Mouse (Mus musculus): ENCODE data around the gene Pnp2. TPM values are rescaled to one million over a fixed set of nuclear protein-coding genes. Genes with fewer than 3 reads are reported as not detected.
A peak's percentile ranks its signal among the peaks of the same experiment; 100 is the strongest.
"Not testable (repeated sequence)": the region's sequence is repeated elsewhere in the genome, so short reads cannot be mapped to it uniquely, and the experiment has no call there.

The Pnp2 gene
- polyA plus RNA-seq, 1 experiment from 2014 or later = 10.6 TPM

DNA sequence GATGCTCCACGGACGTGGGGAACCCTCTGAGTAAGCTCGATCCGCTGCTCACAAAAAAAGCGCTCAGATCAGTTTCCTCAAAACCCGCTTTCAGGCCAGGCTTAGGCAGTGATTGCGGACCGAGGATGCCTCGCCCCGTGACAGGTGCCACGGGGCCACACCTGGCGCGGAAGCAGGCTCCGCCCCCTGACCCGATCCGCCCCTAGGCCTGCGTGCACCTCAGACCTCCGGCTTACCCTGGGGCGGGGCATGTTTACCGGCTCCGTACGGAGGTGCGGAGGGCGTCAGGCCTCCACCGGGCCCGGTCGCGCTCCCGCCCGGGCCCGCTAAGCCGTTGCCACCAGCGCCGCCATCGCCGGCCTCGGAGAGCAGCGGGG lies 25.4 kb upstream of the Pnp2 start:
- Histone ChIP-seq H3K36me3 (ENCODE audit: control insufficient read depth, insufficient read depth) (peaks cover 32% of the 10 kb centered on the region), H3K27me3 (ENCODE audit: control insufficient read depth, insufficient read depth, low read depth, low read length) (no peaks in the 10 kb centered on the region), H3K27ac (ENCODE audit: low read length) (peak overlapping the region; percentile 96), H3K9me3 (replicated peaks; ENCODE audit: control insufficient read depth, low read length) (no peaks in the 10 kb centered on the region), H3K9ac (ENCODE audit: low read depth, low read length) (peak overlapping the region; percentile 97), H3K4me2 (ENCODE audit: low read depth, low read length) (peak overlapping the region; percentile 85), H3K4me3 (ENCODE audit: low read depth, low read length) (peak overlapping the region; percentile 95), H3K4me1 (ENCODE audit: control insufficient read depth, low read depth, low read length) (peaks cover 30% of the 10 kb centered on the region)
- 0% methylated on average over 32 of the region's 38 CpGs for WGBS (ENCODE audit: insufficient replicate concordance)
- ATAC-seq (ENCODE audit: low read depth) = peak; percentile 61

DNA sequence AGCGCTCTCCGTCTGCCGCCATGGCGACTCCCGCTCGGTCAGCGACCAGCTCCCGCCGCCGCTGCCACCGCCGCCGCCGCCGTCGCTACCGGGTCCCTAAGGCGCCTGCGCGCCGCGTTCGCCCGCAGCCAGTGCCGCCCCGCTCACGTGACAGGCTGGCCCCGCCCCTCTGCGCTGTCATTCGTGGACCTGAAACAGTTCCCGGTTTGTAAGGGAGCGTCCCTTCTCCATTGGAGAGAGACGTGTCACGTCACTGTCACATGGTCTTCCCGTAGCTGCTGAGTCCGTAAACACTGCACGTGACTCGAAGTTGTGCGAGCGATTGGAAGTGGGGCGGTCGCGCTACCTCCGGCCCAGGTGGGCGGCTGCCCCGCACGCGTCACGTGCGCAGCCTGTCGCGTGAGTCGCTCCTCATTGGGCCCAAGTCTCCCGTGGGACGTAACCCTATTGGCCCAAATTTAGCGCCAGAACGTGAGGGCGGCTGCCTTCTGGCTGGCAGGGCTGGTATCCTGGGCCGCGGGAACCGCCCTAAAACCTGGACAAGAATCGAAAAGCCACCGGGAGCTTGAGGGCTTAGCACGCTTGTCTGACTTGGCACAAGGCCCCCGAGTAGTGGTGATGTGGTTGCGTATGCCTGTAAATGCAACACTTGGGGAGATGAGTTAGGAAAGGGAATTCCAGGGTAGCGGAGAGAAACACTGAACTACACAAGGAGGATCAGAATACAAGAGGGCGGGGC lies 24.9 kb upstream of the Pnp2 start, which contains the start of the genes Pip4p1 and Pnp:
Pip4p1 (minus strand) TSS at position 103 of the 739 bp plus-strand sequence.
Pnp (plus strand) TSS at position 329 of the 739 bp plus-strand sequence.
- Histone ChIP-seq H3K9me3 (replicated peaks; ENCODE audit: control insufficient read depth, low read length) (no peaks in the 10 kb centered on the region), H3K27ac (ENCODE audit: low read length) (peak within 1 kb of the TSS; percentile 96), H3K4me2 (ENCODE audit: low read depth, low read length) (peak within 1 kb of the TSS; percentile 88), H3K9ac (ENCODE audit: low read depth, low read length) (peak within 1 kb of the TSS; percentile 97), H3K4me1 (ENCODE audit: control insufficient read depth, low read depth, low read length) (peaks cover 25% of the 10 kb centered on the region), H3K36me3 (ENCODE audit: control insufficient read depth, insufficient read depth) (peaks cover 32% of the 10 kb centered on the region), H3K4me3 (ENCODE audit: low read depth, low read length) (peak within 1 kb of the TSS; percentile 95), H3K27me3 (ENCODE audit: control insufficient read depth, insufficient read depth, low read depth, low read length) (no peaks in the 10 kb centered on the region)
- WGBS (ENCODE audit: insufficient replicate concordance) = under 1% methylated on average over 67 of the region's 68 CpGs
- ATAC-seq (ENCODE audit: low read depth) = peak; percentile 97

DNA sequence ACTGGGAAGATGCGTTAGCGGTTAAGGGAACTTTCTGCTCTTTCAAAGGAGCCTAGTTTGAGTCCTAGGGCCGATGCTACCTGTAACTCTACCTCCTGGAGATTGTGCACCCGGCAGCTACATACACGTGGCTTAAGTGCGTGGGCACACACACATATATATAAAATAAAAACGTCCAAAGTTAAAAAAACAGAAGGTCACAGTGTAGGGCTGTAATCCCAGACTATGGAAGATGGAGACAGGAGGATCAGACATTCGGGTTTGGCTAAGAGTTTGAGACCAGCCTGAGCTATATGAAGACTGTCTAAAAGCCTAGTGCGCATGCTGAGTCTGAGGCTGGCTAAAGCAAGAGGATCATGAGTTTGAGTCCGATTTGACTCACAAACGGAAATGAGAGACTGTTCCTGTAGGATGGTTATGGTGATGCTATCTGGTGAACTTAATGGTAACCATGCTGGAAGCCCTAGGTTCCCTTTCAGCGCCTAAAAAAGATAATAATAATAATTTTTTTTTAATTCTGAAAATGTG lies 24.2 kb upstream of the Pnp2 start:
- 9% methylated on average over 12 of the region's 12 CpGs for WGBS (ENCODE audit: insufficient replicate concordance)

GRCm38 (mm10) chr14:50936649-50937048 lies 19.1 kb upstream of the Pnp2 start:
- H3K4me2 ChIP-seq (ENCODE audit: low read depth, low read length) = no peak overlapping the region
- H3K4me3 ChIP-seq (ENCODE audit: low read depth, low read length) = no peak overlapping the region
- WGBS (ENCODE audit: insufficient replicate concordance) = 55% methylated on average over 1 of the region's 1 CpGs
- H3K27me3 ChIP-seq (ENCODE audit: control insufficient read depth, insufficient read depth, low read depth, low read length) = no peaks in the 10 kb centered on the region
- H3K36me3 ChIP-seq (ENCODE audit: control insufficient read depth, insufficient read depth) = no peaks in the 10 kb centered on the region
- no peak for ATAC-seq (ENCODE audit: low read depth)
- H3K27ac ChIP-seq (ENCODE audit: low read length) = no peak overlapping the region
- no peaks in the 10 kb centered on the region for H3K9me3 ChIP-seq (replicated peaks; ENCODE audit: control insufficient read depth, low read length)
- no peak overlapping the region for H3K9ac ChIP-seq (ENCODE audit: low read depth, low read length)
- peaks cover 7% of the 10 kb centered on the region for H3K4me1 ChIP-seq (ENCODE audit: control insufficient read depth, low read depth, low read length)

More for the DNA sequence above, 24.2 kb upstream of the Pnp2 start:
- peaks cover 23% of the 10 kb centered on the region for H3K4me1 ChIP-seq (ENCODE audit: control insufficient read depth, low read depth, low read length)
- peaks cover 27% of the 10 kb centered on the region for H3K36me3 ChIP-seq (ENCODE audit: control insufficient read depth, insufficient read depth)
- no peaks in the 10 kb centered on the region for H3K27me3 ChIP-seq (ENCODE audit: control insufficient read depth, insufficient read depth, low read depth, low read length)
- no peak for ATAC-seq (ENCODE audit: low read depth)
- no peaks in the 10 kb centered on the region for H3K9me3 ChIP-seq (replicated peaks; ENCODE audit: control insufficient read depth, low read length)
- H3K4me3 ChIP-seq (ENCODE audit: low read depth, low read length) = peak overlapping the region; percentile 95
- peak overlapping the region; percentile 79 for H3K9ac ChIP-seq (ENCODE audit: low read depth, low read length)
- peak overlapping the region; percentile 88 for H3K4me2 ChIP-seq (ENCODE audit: low read depth, low read length)
- peak overlapping the region; percentile 96 for H3K27ac ChIP-seq (ENCODE audit: low read length)

DNA sequence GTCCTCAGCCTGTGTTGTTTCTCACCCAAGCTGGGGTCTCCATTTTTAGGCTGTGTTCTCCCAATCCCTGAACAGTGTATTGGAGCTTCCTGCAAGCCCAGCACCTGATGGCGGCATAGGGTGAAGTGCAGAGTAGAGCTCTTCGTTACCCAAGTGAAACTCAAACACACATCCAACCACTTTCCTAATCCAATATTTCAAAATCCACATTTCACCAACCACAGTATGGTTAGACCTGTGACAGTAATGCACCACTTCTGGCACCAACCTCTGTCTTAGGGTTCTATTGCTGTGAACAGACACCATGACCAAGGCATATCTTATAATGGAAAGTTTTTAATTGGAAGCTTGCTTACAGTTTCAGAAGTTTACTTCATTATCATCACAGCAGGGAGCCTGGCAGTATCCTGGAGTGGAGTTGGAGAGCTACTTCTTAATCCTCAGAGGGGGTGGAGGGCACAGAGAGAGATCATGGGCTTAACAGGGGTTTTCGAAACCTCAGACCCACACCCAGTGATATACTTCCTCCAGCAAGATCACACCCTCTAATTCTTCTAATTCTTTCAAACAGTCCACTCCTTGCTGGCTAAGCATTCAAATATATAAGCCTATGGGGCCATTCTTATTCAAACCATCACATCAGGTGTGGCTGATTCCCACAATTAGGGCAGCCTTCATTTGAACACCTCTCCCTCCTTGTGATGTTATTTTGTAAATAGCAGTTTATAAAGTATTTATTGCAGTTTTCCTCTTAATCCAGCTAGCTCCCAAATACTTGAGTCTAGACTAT lies 17.5 kb upstream of the Pnp2 start:
- Histone ChIP-seq H3K4me2 (ENCODE audit: low read depth, low read length) (no peak overlapping the region), H3K9me3 (replicated peaks; ENCODE audit: control insufficient read depth, low read length) (no peaks in the 10 kb centered on the region), H3K27ac (ENCODE audit: low read length) (no peak overlapping the region), H3K4me3 (ENCODE audit: low read depth, low read length) (no peak overlapping the region), H3K27me3 (ENCODE audit: control insufficient read depth, insufficient read depth, low read depth, low read length) (no peaks in the 10 kb centered on the region), H3K36me3 (ENCODE audit: control insufficient read depth, insufficient read depth) (no peaks in the 10 kb centered on the region), H3K4me1 (ENCODE audit: control insufficient read depth, low read depth, low read length) (no peaks in the 10 kb centered on the region), H3K9ac (ENCODE audit: low read depth, low read length) (no peak overlapping the region)
- 66% methylated on average over 3 of the region's 3 CpGs for WGBS (ENCODE audit: insufficient replicate concordance)
- ATAC-seq (ENCODE audit: low read depth) = no peak

- Histone ChIP-seq H3K4me1 (ENCODE audit: control insufficient read depth, low read depth, low read length) (peaks cover 3% of the 10 kb centered on the region), H3K9ac (ENCODE audit: low read depth, low read length) (no peak overlapping the region), H3K4me2 (ENCODE audit: low read depth, low read length) (no peak overlapping the region), H3K36me3 (ENCODE audit: control insufficient read depth, insufficient read depth) (no peaks in the 10 kb centered on the region), H3K9me3 (replicated peaks; ENCODE audit: control insufficient read depth, low read length) (no peaks in the 10 kb centered on the region), H3K27ac (ENCODE audit: low read length) (no peak overlapping the region), H3K27me3 (ENCODE audit: control insufficient read depth, insufficient read depth, low read depth, low read length) (no peaks in the 10 kb centered on the region), H3K4me3 (ENCODE audit: low read depth, low read length) (no peak overlapping the region)
- 7% methylated on average over 2 of the region's 2 CpGs for WGBS (ENCODE audit: insufficient replicate concordance)
- no peak for ATAC-seq (ENCODE audit: low read depth)
Observed at GRCm38 (mm10) chr14:50938940-50939339, 16.9 kb upstream of the Pnp2 start.

DNA sequence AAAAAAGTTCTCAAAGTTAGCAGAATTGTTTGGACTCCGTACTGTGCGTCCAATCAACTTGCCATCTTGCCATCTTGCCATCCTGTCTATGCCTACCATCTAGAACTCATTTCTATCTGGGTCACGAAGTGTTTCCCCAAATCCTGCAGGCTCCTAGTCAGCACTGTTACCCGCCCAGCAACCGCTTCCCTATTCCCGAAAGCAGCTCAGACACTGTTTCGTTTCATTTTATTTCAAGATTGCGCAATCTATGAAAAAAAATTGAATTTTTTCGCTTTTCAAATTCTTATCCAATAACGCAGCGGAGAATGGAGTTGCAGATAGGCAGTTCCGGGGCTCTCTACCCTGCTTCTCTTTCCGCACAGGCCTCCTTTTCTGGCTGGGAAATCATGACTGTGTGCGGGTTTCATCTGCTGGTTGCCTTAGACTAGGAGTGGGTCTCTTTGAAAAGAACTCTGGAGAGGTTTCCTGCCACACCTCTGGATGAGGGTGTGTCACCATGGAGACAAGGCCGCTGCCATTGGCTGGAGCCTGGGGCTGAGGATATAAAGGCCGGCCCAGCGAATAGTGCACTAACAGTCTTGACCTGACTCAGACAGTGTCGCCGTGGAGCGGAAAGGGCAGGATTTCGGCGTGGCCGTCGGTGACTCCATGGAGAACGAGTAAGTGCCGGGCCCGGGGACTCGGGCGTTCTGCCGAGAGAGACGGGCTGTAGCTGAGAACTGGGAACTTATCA lies 11.7 kb upstream of the Pnp2 start, which contains the start of gene Gm49342:
Gm49342 (plus strand) TSS at position 586 of the 736 bp plus-strand sequence.
- H3K4me2 ChIP-seq (ENCODE audit: low read depth, low read length) = peak within 1 kb of the TSS; percentile 85
- H3K36me3 ChIP-seq (ENCODE audit: control insufficient read depth, insufficient read depth) = peaks cover 3% of the 10 kb centered on the region; the same call in 1 of the 2 replicates
- peak within 1 kb of the TSS; percentile 79 for H3K9ac ChIP-seq (ENCODE audit: low read depth, low read length)
- peak within 1 kb of the TSS; percentile 92 for H3K27ac ChIP-seq (ENCODE audit: low read length)
- ATAC-seq (ENCODE audit: low read depth) = peak; percentile 97
- H3K9me3 ChIP-seq (replicated peaks; ENCODE audit: control insufficient read depth, low read length) = no peaks in the 10 kb centered on the region
- peak within 1 kb of the TSS; percentile 72 for H3K4me3 ChIP-seq (ENCODE audit: low read depth, low read length)
- 6% methylated on average over 31 of the region's 31 CpGs for WGBS (ENCODE audit: insufficient replicate concordance)
- H3K4me1 ChIP-seq (ENCODE audit: control insufficient read depth, low read depth, low read length) = peaks cover 7% of the 10 kb centered on the region
- no peaks in the 10 kb centered on the region for H3K27me3 ChIP-seq (ENCODE audit: control insufficient read depth, insufficient read depth, low read depth, low read length)

DNA sequence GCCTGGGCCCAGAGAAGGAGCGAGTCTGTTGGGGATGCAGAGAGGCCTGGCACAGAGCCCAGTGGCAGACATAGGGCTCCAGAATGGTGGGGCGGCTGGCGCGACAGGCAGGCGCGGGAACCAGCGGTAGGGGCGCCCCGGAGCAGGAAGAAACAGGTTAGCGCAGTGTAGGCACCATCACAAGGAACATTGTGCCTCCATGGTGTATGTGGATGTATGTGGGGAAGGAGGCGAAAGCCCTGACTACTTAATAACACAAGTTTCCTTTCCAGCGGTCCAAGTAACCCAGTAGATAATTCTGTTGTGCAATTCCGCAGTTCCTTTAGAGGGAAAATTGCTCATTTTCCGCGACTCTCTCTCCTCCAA lies 11.1 kb upstream of the Pnp2 start:
- not testable (repeated sequence) for H3K9me3 ChIP-seq (replicated peaks; ENCODE audit: control insufficient read depth, low read length); H3K36me3 ChIP-seq (ENCODE audit: control insufficient read depth, insufficient read depth); H3K27me3 ChIP-seq (ENCODE audit: control insufficient read depth, insufficient read depth, low read depth, low read length); H3K4me1 ChIP-seq (ENCODE audit: control insufficient read depth, low read depth, low read length)
- peak; percentile 85 for ATAC-seq (ENCODE audit: low read depth)
- Histone ChIP-seq H3K4me2 (ENCODE audit: low read depth, low read length) (peak overlapping the region; percentile 85), H3K27ac (ENCODE audit: low read length) (peak overlapping the region; percentile 92), H3K9ac (ENCODE audit: low read depth, low read length) (peak overlapping the region; percentile 79), H3K4me3 (ENCODE audit: low read depth, low read length) (peak overlapping the region; percentile 72)
- 0% methylated on average over 15 of the region's 15 CpGs for WGBS (ENCODE audit: insufficient replicate concordance)

All from liver, embryonic 16.5 days (tissue).